Mouse (Mus musculus): ENCODE measurements at regions not wholly inside any gene's neighbourhood (a gene's known extent, or its start where the extent isn't known, plus 50 kb on each side); places are given as distances from the start of the nearest gene placed in this dataset.

GRCm38 (mm10) chr3:53353693-53354092 is 109.4 kb downstream of the Nhlrc3 start:
- TF ChIP-seq POLR2A (IDR thresholded peaks at IDR 0.05; ENCODE audit: control insufficient read depth in 1 of 2, insufficient read depth in 1 of 2, low read depth in 1 of 2, low read length in 2 of 2, poor library complexity in 1 of 2) (no peak), EP300 (IDR thresholded peaks at IDR 0.05; ENCODE audit: low read depth in 1 of 2, low read length in 2 of 2) (no peak), CHD1 (IDR thresholded peaks at IDR 0.05; ENCODE audit: low read depth, low read length) (no peak), MAFK (IDR thresholded peaks at IDR 0.05; ENCODE audit: borderline replicate concordance, low read depth, low read length) (no peak), MYC (IDR thresholded peaks at IDR 0.05; ENCODE audit: low read depth, low read length) (no peak)
- H3K9ac ChIP-seq (ENCODE audit: control insufficient read depth, low read depth, low read length, poor library complexity, severe bottlenecking): no peak overlapping the region
- no peaks in the 10 kb centered on the region for H3K9me3 ChIP-seq (replicated peaks; ENCODE audit: insufficient read depth, low read length)
- no peaks in the 10 kb centered on the region for H3K36me3 ChIP-seq (ENCODE audit: control insufficient read depth in 1 of 2, insufficient read depth in 2 of 2, low read length in 2 of 2)
- H3K27me3 ChIP-seq (ENCODE audit: control insufficient read depth in 1 of 2, insufficient read depth in 2 of 2, low read length in 2 of 2): no peaks in the 10 kb centered on the region
- H3K4me1 ChIP-seq (ENCODE audit: control insufficient read depth in 1 of 2, insufficient read depth in 2 of 2, low read length in 2 of 2): no peaks in the 10 kb centered on the region
- H3K27ac ChIP-seq (ENCODE audit: control insufficient read depth, low read depth, low read length): no peak overlapping the region
- no peaks in the 10 kb centered on the region for H3K79me2 ChIP-seq (ENCODE audit: control insufficient read depth, insufficient read depth, low read length, poor library complexity)
- H3K4me3 ChIP-seq (ENCODE audit: control insufficient read depth in 1 of 2, insufficient read depth in 1 of 2, low read depth in 2 of 2, low read length in 2 of 2): no peak overlapping the region
- no peak for DNase-seq (ENCODE audit: low read depth, low spot score)

- Histone ChIP-seq H3K79me2 (ENCODE audit: control insufficient read depth, insufficient read depth, low read length, poor library complexity) (no peaks in the 10 kb centered on the region), H3K9me3 (replicated peaks; ENCODE audit: insufficient read depth, low read length) (no peaks in the 10 kb centered on the region), H3K9ac (ENCODE audit: control insufficient read depth, low read depth, low read length, poor library complexity, severe bottlenecking) (no peak overlapping the region), H3K4me1 (ENCODE audit: control insufficient read depth in 1 of 2, insufficient read depth in 2 of 2, low read length in 2 of 2) (no peaks in the 10 kb centered on the region), H3K27ac (ENCODE audit: control insufficient read depth, low read depth, low read length) (no peak overlapping the region), H3K27me3 (ENCODE audit: control insufficient read depth in 1 of 2, insufficient read depth in 2 of 2, low read length in 2 of 2) (no peaks in the 10 kb centered on the region), H3K36me3 (ENCODE audit: control insufficient read depth in 1 of 2, insufficient read depth in 2 of 2, low read length in 2 of 2) (no peaks in the 10 kb centered on the region), H3K4me3 (ENCODE audit: control insufficient read depth in 1 of 2, insufficient read depth in 1 of 2, low read depth in 2 of 2, low read length in 2 of 2) (no peak overlapping the region)
- no peak for TF ChIP-seq GABPA (IDR thresholded peaks at IDR 0.05; ENCODE audit: low read depth, low read length)
- no peak for TF ChIP-seq CHD2 (IDR thresholded peaks at IDR 0.05; ENCODE audit: low read length)
- TF ChIP-seq MAX (IDR thresholded peaks at IDR 0.05; ENCODE audit: low read length): no peak
- no peak for TF ChIP-seq POLR2AphosphoS5 (IDR thresholded peaks at IDR 0.05; ENCODE audit: borderline replicate concordance, low read depth, low read length)
- TF ChIP-seq UBTF (IDR thresholded peaks at IDR 0.05; ENCODE audit: borderline replicate concordance, insufficient read depth, low read depth, low read length): no peak
- no peak for DNase-seq (ENCODE audit: low read depth, low spot score)
Observed at GRCm38 (mm10) chr3:53353282-53353681, 109.8 kb downstream of the Nhlrc3 start.

GRCm38 (mm10) chr3:53343638-53344037 is 119.5 kb downstream of the Nhlrc3 start:
- Histone ChIP-seq H3K79me2 (ENCODE audit: control insufficient read depth, insufficient read depth, low read length, poor library complexity) (no peaks in the 10 kb centered on the region), H3K4me1 (ENCODE audit: control insufficient read depth in 1 of 2, insufficient read depth in 2 of 2, low read length in 2 of 2) (no peaks in the 10 kb centered on the region), H3K4me3 (ENCODE audit: control insufficient read depth in 1 of 2, insufficient read depth in 1 of 2, low read depth in 2 of 2, low read length in 2 of 2) (no peak overlapping the region), H3K27me3 (ENCODE audit: control insufficient read depth in 1 of 2, insufficient read depth in 2 of 2, low read length in 2 of 2) (no peaks in the 10 kb centered on the region), H3K9me3 (replicated peaks; ENCODE audit: insufficient read depth, low read length) (no peaks in the 10 kb centered on the region), H3K9ac (ENCODE audit: control insufficient read depth, low read depth, low read length, poor library complexity, severe bottlenecking) (no peak overlapping the region), H3K36me3 (ENCODE audit: control insufficient read depth in 1 of 2, insufficient read depth in 2 of 2, low read length in 2 of 2) (no peaks in the 10 kb centered on the region), H3K27ac (ENCODE audit: control insufficient read depth, low read depth, low read length) (no peak overlapping the region)
- TF ChIP-seq SMC3 (IDR thresholded peaks at IDR 0.05; ENCODE audit: low read depth, low read length) (no peak), UBTF (IDR thresholded peaks at IDR 0.05; ENCODE audit: borderline replicate concordance, insufficient read depth, low read depth, low read length) (no peak), MXI1 (IDR thresholded peaks at IDR 0.05; ENCODE audit: low read depth, low read length) (no peak)
- DNase-seq (ENCODE audit: low read depth, low spot score): no peak
